Mouse (Mus musculus) kidney, adult 2 months (tissue): Measurements from ENCODE around the gene Ercc1.

Source experiments
- CTCF ChIP-seq: fragments of 200-500 bp; conservative IDR thresholded peaks from 2 replicates; pipeline ENCODE4 v1.5.1; 2011; ENCODE audit warnings: low read depth, mild to moderate bottlenecking, control low read depth, low read length, moderate library complexity, mixed read lengths; ENCODE audit not compliant: insufficient read depth, insufficient read length
- POLR2A ChIP-seq: fragments of 200-500 bp; IDR thresholded peaks from one replicate; pipeline ENCODE4 v1.6.1; 2011; ENCODE audit warnings: low read depth, low read length, control low read depth

DNA sequence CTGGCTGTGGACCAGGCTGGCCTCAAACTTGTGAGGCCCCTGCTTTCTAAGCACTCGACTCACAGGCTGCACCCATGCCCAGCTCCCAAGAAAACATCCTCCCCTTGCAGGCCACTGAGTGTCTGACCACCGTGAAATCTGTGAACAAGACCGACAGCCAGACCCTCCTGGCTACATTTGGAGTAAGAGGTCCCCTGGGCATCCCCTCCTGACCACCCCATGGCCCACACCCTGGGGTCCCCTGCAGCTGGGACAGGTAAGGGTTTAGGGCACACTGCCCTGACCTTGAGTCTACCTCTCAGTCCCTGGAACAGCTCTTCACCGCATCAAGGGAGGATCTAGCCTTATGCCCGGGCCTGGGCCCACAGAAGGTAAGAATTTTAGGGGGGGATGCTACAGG is 10.4 kb downstream of the Ercc1 start:
- TF ChIP-seq CTCF: no peak
- TF ChIP-seq POLR2A: no peak
